Mouse (Mus musculus): ENCODE data around the gene Plac8.

DNA sequence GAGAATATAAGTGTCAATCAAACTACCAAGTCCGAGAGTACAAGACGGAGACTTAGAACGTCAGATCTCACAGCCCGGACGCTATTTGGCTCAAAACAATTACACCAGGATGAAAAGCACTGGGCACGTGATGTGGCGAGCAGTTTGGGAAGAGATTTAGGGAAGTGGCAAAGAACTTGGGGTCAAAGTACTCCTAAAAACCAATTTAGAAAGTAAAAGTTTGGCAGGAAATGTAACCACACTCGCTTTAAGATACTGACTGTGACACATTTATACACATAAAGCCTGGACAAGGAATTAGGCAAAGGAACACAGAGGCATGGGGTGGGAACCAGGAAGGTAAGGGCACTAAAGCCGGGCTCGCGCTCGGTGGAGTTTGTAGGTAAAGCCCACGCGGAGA is 15.0 kb downstream of the Plac8 start:
- TF ChIP-seq POLR2A (IDR thresholded peaks at IDR 0.05; ENCODE audit: insufficient read depth, low read depth, low read length) (no peak), EP300 (IDR thresholded peaks at IDR 0.05; ENCODE audit: insufficient read depth, low read depth, low read length) (no peak)

All from heart, adult 2 months (tissue).